Mouse (Mus musculus): ENCODE results near the gene Rpl3l. TPM values are rescaled to one million over a fixed set of nuclear protein-coding genes. Genes with fewer than 3 reads are reported as not detected.

Gene Rpl3l
- polyA plus RNA-seq, 1 experiment from 2014 or later, result not detected

GRCm38 (mm10) chr17:24734513-24734912, 6.9 kb downstream of the Rpl3l start:
- H3K9ac ChIP-seq, result no peak overlapping the region

GRCm38 (mm10) chr17:24735446-24735845, 7.8 kb downstream of the Rpl3l start:
- H3K27me3 ChIP-seq, result 0 out of 2 replicates have a peak, but pooled peaks cover 11% of the 10 kb centered on the region
- no peaks in the 10 kb centered on the region for H3K9me3 ChIP-seq
- 0 out of 2 replicates have a peak overlapping the region, but pooled peaks have one; percentile 51 for H3K4me3 ChIP-seq
- H3K27ac ChIP-seq, result no peak overlapping the region
- H3K9ac ChIP-seq, result no peak overlapping the region
- peaks cover 27% of the 10 kb centered on the region for H3K4me1 ChIP-seq (replicated peaks)
- 90% methylated on average over 7 of the region's 7 CpGs for WGBS
- no peak for ATAC-seq (ENCODE audit: low FRiP score)
- peaks cover 4% of the 10 kb centered on the region; the same call in 1 of the 2 replicates for H3K36me3 ChIP-seq
- H3K4me2 ChIP-seq, result peak overlapping the region; percentile 68

More at GRCm38 (mm10) chr17:24734513-24734912, 6.9 kb downstream of the Rpl3l start:
- Histone ChIP-seq H3K27me3 (0 out of 2 replicates have a peak, but pooled peaks cover 11% of the 10 kb centered on the region), H3K4me2 (no peak overlapping the region), H3K9me3 (no peaks in the 10 kb centered on the region), H3K27ac (no peak overlapping the region), H3K4me1 (replicated peaks) (peaks cover 27% of the 10 kb centered on the region), H3K4me3 (no peak overlapping the region), H3K36me3 (no peaks in the 10 kb centered on the region)
- no peak for ATAC-seq (ENCODE audit: low FRiP score)
- 85% methylated on average over 1 of the region's 1 CpGs for WGBS

GRCm38 (mm10) chr17:24736330-24737051, 8.9 kb downstream of the Rpl3l start, which contains the start of gene Msrb1:
Gene Msrb1, plus strand, starts transcription at chr17:24736642.
- H3K4me3 ChIP-seq, result peak within 1 kb of the TSS; percentile 51
- H3K27me3 ChIP-seq, result 0 out of 2 replicates have a peak, but pooled peaks cover 8% of the 10 kb centered on the region
- H3K4me2 ChIP-seq, result peak within 1 kb of the TSS; percentile 68
- H3K36me3 ChIP-seq, result peaks cover 10% of the 10 kb centered on the region; the same call in 1 of the 2 replicates
- H3K9me3 ChIP-seq, result no peaks in the 10 kb centered on the region
- H3K27ac ChIP-seq, result peak within 1 kb of the TSS; percentile 73; the same call in 1 of the 2 replicates
- peak; percentile 94 for ATAC-seq (ENCODE audit: low FRiP score)
- peaks cover 27% of the 10 kb centered on the region for H3K4me1 ChIP-seq (replicated peaks)
- 1% methylated on average over 29 of the region's 29 CpGs for WGBS
- peak within 1 kb of the TSS; percentile 69 for H3K9ac ChIP-seq

GRCm38 (mm10) chr17:24737135-24737810, 9.7 kb downstream of the Rpl3l start:
- 28% methylated on average over 8 of the region's 8 CpGs for WGBS
- 0 out of 2 replicates have a peak, but pooled peaks cover 3% of the 10 kb centered on the region for H3K27me3 ChIP-seq
- no peaks in the 10 kb centered on the region for H3K9me3 ChIP-seq
- H3K4me2 ChIP-seq, result peak overlapping the region; percentile 68
- H3K4me3 ChIP-seq, result peak overlapping the region; percentile 51
- H3K27ac ChIP-seq, result no peak overlapping the region
- ATAC-seq (ENCODE audit: low FRiP score), result no peak
- peaks cover 16% of the 10 kb centered on the region for H3K36me3 ChIP-seq
- peaks cover 27% of the 10 kb centered on the region for H3K4me1 ChIP-seq (replicated peaks)
- H3K9ac ChIP-seq, result peak overlapping the region; percentile 69; the same call in 1 of the 2 replicates

GRCm38 (mm10) chr17:24738238-24738637, 10.6 kb downstream of the Rpl3l start:
- H3K9me3 ChIP-seq, result no peaks in the 10 kb centered on the region
- 84% methylated on average over 4 of the region's 4 CpGs for WGBS
- no peak overlapping the region for H3K27ac ChIP-seq
- no peak overlapping the region for H3K4me2 ChIP-seq
- ATAC-seq (ENCODE audit: low FRiP score), result no peak
- peaks cover 27% of the 10 kb centered on the region for H3K4me1 ChIP-seq (replicated peaks)
- H3K9ac ChIP-seq, result no peak overlapping the region
- H3K4me3 ChIP-seq, result no peak overlapping the region
- peaks cover 21% of the 10 kb centered on the region for H3K36me3 ChIP-seq
- H3K27me3 ChIP-seq, result no peaks in the 10 kb centered on the region

- no peak overlapping the region for H3K4me2 ChIP-seq
- H3K27me3 ChIP-seq, result no peaks in the 10 kb centered on the region
- 85% methylated on average over 8 of the region's 8 CpGs for WGBS
- peaks cover 21% of the 10 kb centered on the region for H3K36me3 ChIP-seq
- H3K4me3 ChIP-seq, result no peak overlapping the region
- no peak for ATAC-seq (ENCODE audit: low FRiP score)
- H3K9me3 ChIP-seq, result no peaks in the 10 kb centered on the region
- peaks cover 27% of the 10 kb centered on the region for H3K4me1 ChIP-seq (replicated peaks)
- no peak overlapping the region for H3K9ac ChIP-seq
- no peak overlapping the region for H3K27ac ChIP-seq
Observed at GRCm38 (mm10) chr17:24739926-24740325, 12.3 kb downstream of the Rpl3l start.

GRCm38 (mm10) chr17:24742307-24742706, 14.7 kb downstream of the Rpl3l start:
- no peak for ATAC-seq (ENCODE audit: low FRiP score)
- WGBS, result 83% methylated on average over 8 of the region's 8 CpGs

GRCm38 (mm10) chr17:24743896-24744295, 16.3 kb downstream of the Rpl3l start:
- ATAC-seq (ENCODE audit: low FRiP score), result no peak
- Histone ChIP-seq H3K4me2 (no peak overlapping the region), H3K27ac (no peak overlapping the region), H3K4me1 (replicated peaks) (no peaks in the 10 kb centered on the region), H3K9me3 (no peaks in the 10 kb centered on the region), H3K4me3 (no peak overlapping the region), H3K27me3 (peaks cover 19% of the 10 kb centered on the region; the same call in 1 of the 2 replicates), H3K9ac (no peak overlapping the region), H3K36me3 (peaks cover 21% of the 10 kb centered on the region)
- WGBS, result 81% methylated on average over 5 of the region's 5 CpGs

More at GRCm38 (mm10) chr17:24742307-24742706, 14.7 kb downstream of the Rpl3l start:
- Histone ChIP-seq H3K9ac (0 out of 2 replicates have a peak overlapping the region, but pooled peaks have one; percentile 55), H3K4me3 (no peak overlapping the region), H3K36me3 (peaks cover 21% of the 10 kb centered on the region), H3K27me3 (peaks cover 11% of the 10 kb centered on the region; the same call in 1 of the 2 replicates), H3K9me3 (no peaks in the 10 kb centered on the region), H3K4me2 (no peak overlapping the region), H3K4me1 (replicated peaks) (peaks cover 10% of the 10 kb centered on the region), H3K27ac (no peak overlapping the region)

- Histone ChIP-seq H3K9ac (0 out of 2 replicates have a peak overlapping the region, but pooled peaks have one; percentile 29), H3K4me2 (no peak overlapping the region), H3K4me3 (no peak overlapping the region), H3K4me1 (replicated peaks) (no peaks in the 10 kb centered on the region), H3K27ac (no peak overlapping the region), H3K9me3 (no peaks in the 10 kb centered on the region), H3K27me3 (peaks cover 24% of the 10 kb centered on the region; the same call in 1 of the 2 replicates), H3K36me3 (peaks cover 21% of the 10 kb centered on the region)
- no peak for ATAC-seq (ENCODE audit: low FRiP score)
- 68% methylated on average over 3 of the region's 3 CpGs for WGBS
Observed at GRCm38 (mm10) chr17:24744381-24744780, 16.8 kb downstream of the Rpl3l start.

- no peak overlapping the region for H3K4me2 ChIP-seq
- peaks cover 15% of the 10 kb centered on the region for H3K36me3 ChIP-seq
- no peak overlapping the region for H3K9ac ChIP-seq
- WGBS, result 19% methylated on average over 7 of the region's 7 CpGs
- H3K9me3 ChIP-seq, result no peaks in the 10 kb centered on the region
- peak; percentile 77 for ATAC-seq (ENCODE audit: low FRiP score)
- H3K4me1 ChIP-seq (replicated peaks), result no peaks in the 10 kb centered on the region
- H3K27me3 ChIP-seq, result peaks cover 36% of the 10 kb centered on the region
- no peak overlapping the region for H3K27ac ChIP-seq
- no peak overlapping the region for H3K4me3 ChIP-seq
Observed at GRCm38 (mm10) chr17:24745526-24746497, 18.2 kb downstream of the Rpl3l start.

- Histone ChIP-seq H3K4me2 (no peak overlapping the region), H3K27me3 (peaks cover 47% of the 10 kb centered on the region), H3K9ac (0 out of 2 replicates have a peak overlapping the region, but pooled peaks have one; percentile 8), H3K9me3 (no peaks in the 10 kb centered on the region), H3K4me1 (replicated peaks) (no peaks in the 10 kb centered on the region), H3K36me3 (peaks cover 7% of the 10 kb centered on the region), H3K27ac (no peak overlapping the region), H3K4me3 (no peak overlapping the region)
- no peak for ATAC-seq (ENCODE audit: low FRiP score)
- 51% methylated on average over 4 of the region's 4 CpGs for WGBS
Observed at GRCm38 (mm10) chr17:24746986-24747385, 19.4 kb downstream of the Rpl3l start.

Data from hindbrain, embryonic 13.5 days (tissue).